Comparison of ENCODE assay signal across 10 mouse cellular contexts in genomic region chr3:122481891-122482739, GRCm38 (mm10).
DNase-seq lines count a peak whose midpoint lies in the region; ATAC-seq lines count a peak whose summit lies in the region.
"Had no signal": no experiment of that assay in that cellular context is flagged by ENCODE, and none has a peak within 500 bp of the region (broad histone marks: within the 10 kb centered on the region; RNA-seq: fewer than 3 reads in every experiment).

No protein-coding gene starts in this region.

- no peaks in the 10 kb centered on the region for H3K9me3 ChIP-seq in liver, embryonic 12.5 days (replicated peaks)

- no peak overlapping the region for H3K27ac ChIP-seq in liver, embryonic 12.5 days

- peaks cover 11% of the 10 kb centered on the region; the same call in 1 of the 2 replicates for H3K4me1 ChIP-seq in liver, embryonic 12.5 days

- peak; percentile 43 for DNase-seq in embryo, embryonic 11 days
- DNase-seq in embryo, embryonic 9.5 days (ENCODE audit: extremely low spot score): no peak
- DNase-seq in urinary bladder, postnatal 14 days (ENCODE audit: low spot score): peak; percentile 15
- DNase-seq in urinary bladder, postnatal 4 days (ENCODE audit: low spot score in 2 of 2): no peak
- no peak for DNase-seq in right cerebral cortex, postnatal 4 days
- DNase-seq in left cerebral cortex, postnatal 25 days (ENCODE audit: low spot score in 2 of 2): no peak
- DNase-seq in lung, postnatal 25 days (ENCODE audit: low spot score): no peak
- DNase-seq: cerebellum, adult 11-12 months; gastrocnemius, postnatal 36 days had no signal

- H3K4me2 ChIP-seq in liver, embryonic 12.5 days: no peak overlapping the region; the same call in 1 of the 2 replicates

- H3K36me3 ChIP-seq in liver, embryonic 12.5 days: no peaks in the 10 kb centered on the region

- intact Hi-C loops in left cerebral cortex, postnatal 25 days (cut with DNase I): no loop called here

- no peaks in the 10 kb centered on the region for H3K27me3 ChIP-seq in liver, embryonic 12.5 days (replicated peaks)

- ATAC-seq in liver, embryonic 12.5 days: peak; percentile 40

- WGBS in liver, embryonic 12.5 days (ENCODE audit: insufficient replicate concordance): 62% methylated on average over 21 of the region's 21 CpGs

- H3K9ac ChIP-seq in liver, embryonic 12.5 days: no peak overlapping the region

- no peak overlapping the region for H3K4me3 ChIP-seq in liver, embryonic 12.5 days

Comparison
In these comparisons a context has a peak if more than half of its experiments do, and no peak if none do; other contexts are left out.
1. DNase-seq: peak in embryo, embryonic 11 days (single experiment) and urinary bladder, postnatal 14 days (single experiment); none in embryo, embryonic 9.5 days (single experiment), urinary bladder, postnatal 4 days (0 of 2), right cerebral cortex, postnatal 4 days (single experiment), left cerebral cortex, postnatal 25 days (0 of 2) and lung, postnatal 25 days (single experiment).